Mouse (Mus musculus) neural tube, embryonic 11.5 days (tissue): ENCODE results near the gene Tbc1d5. TPM values are rescaled to one million over a fixed set of nuclear protein-coding genes. Genes with fewer than 3 reads are reported as not detected.

Source experiments
- ATAC-seq: fragments of 200-750 bp; cut with Nextera tagmentation; 2 replicates; pipeline ENCODE4 v1.8.0; 2017; ENCODE audit warnings: moderate number of reproducible peaks, mild to moderate bottlenecking, moderate TSS enrichment, moderate library complexity; ENCODE audit not compliant: insufficient read depth, low FRiP score, low TSS enrichment
- DNase-seq: peaks from one replicate; pipeline ENCODE4 v3.0.0-alpha.2; 2015; ENCODE audit warnings: low spot score
- H3K27ac ChIP-seq: fragments of 300-500 bp; sonication (generic); 2 replicates; pipeline ENCODE4 v1.5.1; 2014; ENCODE audit warnings: low read depth, mild to moderate bottlenecking, low read length
- H3K27me3 ChIP-seq: fragments of 300-500 bp; sonication (generic); 2 replicates; pipeline ENCODE4 v1.6.1; 2014; ENCODE audit warnings: mild to moderate bottlenecking, low read length, mixed read lengths; ENCODE audit not compliant: control insufficient read depth, insufficient read depth
- H3K36me3 ChIP-seq: fragments of 300-500 bp; sonication (generic); 2 replicates; pipeline ENCODE4 v1.6.1; 2014; ENCODE audit warnings: mild to moderate bottlenecking, low read length, moderate library complexity, mixed read lengths; ENCODE audit not compliant: control insufficient read depth, insufficient read depth
- H3K4me1 ChIP-seq: fragments of 300-500 bp; sonication (generic); 2 replicates; pipeline ENCODE4 v1.6.1; 2014; ENCODE audit warnings: low read length, mixed read lengths; ENCODE audit not compliant: control insufficient read depth, insufficient read depth
- H3K4me2 ChIP-seq: fragments of 300-500 bp; sonication (generic); 2 replicates; pipeline ENCODE4 v1.6.1; 2014; ENCODE audit warnings: low read depth, mild to moderate bottlenecking, moderate library complexity
- H3K4me3 ChIP-seq: fragments of 300-500 bp; sonication (generic); 2 replicates; pipeline ENCODE4 v1.5.1; 2014; ENCODE audit warnings: low read depth, low read length
- H3K9ac ChIP-seq: fragments of 300-500 bp; sonication (generic); 2 replicates; pipeline ENCODE4 v1.6.1; 2014; ENCODE audit warnings: mild to moderate bottlenecking, low read length
- H3K9me3 ChIP-seq: fragments of 300-500 bp; sonication (generic); 2 replicates; pipeline ENCODE4 v1.6.1; 2016; ENCODE audit warnings: low read length; ENCODE audit not compliant: control insufficient read depth
- WGBS: fragments of 180-500 bp; shearing (Covaris S2); extraction: QIAGEN DNeasy Blood & Tissue Kit; methylation state at CpG from one replicate; pipeline ENCODE4 v1.1.7; 2014; 5-methylcytosine and 5-hydroxymethylcytosine counted together
- polyA plus RNA-seq: library from polyadenylated mRNA; unstranded; fragments of >200 nt; fragmentation: Nextera tagmentation; extraction: Ambion mirVana; gene quantifications from 2 replicates; pipeline ENCODE4 v1.2.1, GENCODE M21; 2014

Gene Tbc1d5
- polyA plus RNA-seq, 1 experiment from 2014 or later: 11.6 TPM

DNA sequence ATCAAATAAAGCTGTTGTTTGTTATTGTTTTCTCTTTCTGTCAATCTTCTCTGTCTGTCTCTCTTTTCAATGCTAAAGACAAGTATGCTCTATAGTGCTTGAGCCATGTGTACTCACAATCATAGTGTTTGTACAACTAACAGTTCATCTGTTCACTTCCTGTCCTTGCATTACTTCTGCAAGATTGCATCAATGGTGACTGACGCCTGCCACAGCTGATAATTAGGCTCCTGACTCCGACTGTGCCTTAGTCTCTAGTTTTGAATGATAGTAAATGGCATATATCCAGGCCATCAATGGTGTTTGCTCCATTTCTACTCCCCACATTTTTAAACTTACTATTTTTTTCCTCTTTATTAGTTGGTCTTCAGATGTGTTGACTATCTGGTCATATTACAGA lies 162.8 kb downstream of the Tbc1d5 start:
- H3K27me3 ChIP-seq: no peaks in the 10 kb centered on the region
- H3K4me1 ChIP-seq: no peaks in the 10 kb centered on the region
- no peaks in the 10 kb centered on the region for H3K36me3 ChIP-seq
- ATAC-seq (no peak), DNase-seq (no peak)
- H3K27ac ChIP-seq: no peak overlapping the region
- no peak overlapping the region for H3K9ac ChIP-seq
- no peaks in the 10 kb centered on the region for H3K9me3 ChIP-seq
- no peak overlapping the region for H3K4me3 ChIP-seq
- WGBS: 78% methylated on average over 2 of the region's 2 CpGs
- H3K4me2 ChIP-seq: no peak overlapping the region

GRCm38 (mm10) chr17:51013908-51014307 lies 165.2 kb downstream of the Tbc1d5 start:
- Histone ChIP-seq H3K4me1 (no peaks in the 10 kb centered on the region), H3K9me3 (no peaks in the 10 kb centered on the region), H3K36me3 (no peaks in the 10 kb centered on the region), H3K27me3 (no peaks in the 10 kb centered on the region), H3K4me2 (no peak overlapping the region), H3K27ac (no peak overlapping the region), H3K9ac (no peak overlapping the region), H3K4me3 (no peak overlapping the region)
- DNase-seq (no peak), ATAC-seq (no peak)

GRCm38 (mm10) chr17:51003179-51003578 lies 176.0 kb downstream of the Tbc1d5 start:
- DNase-seq (no peak), ATAC-seq (no peak)
- H3K27me3 ChIP-seq: no peaks in the 10 kb centered on the region

DNA sequence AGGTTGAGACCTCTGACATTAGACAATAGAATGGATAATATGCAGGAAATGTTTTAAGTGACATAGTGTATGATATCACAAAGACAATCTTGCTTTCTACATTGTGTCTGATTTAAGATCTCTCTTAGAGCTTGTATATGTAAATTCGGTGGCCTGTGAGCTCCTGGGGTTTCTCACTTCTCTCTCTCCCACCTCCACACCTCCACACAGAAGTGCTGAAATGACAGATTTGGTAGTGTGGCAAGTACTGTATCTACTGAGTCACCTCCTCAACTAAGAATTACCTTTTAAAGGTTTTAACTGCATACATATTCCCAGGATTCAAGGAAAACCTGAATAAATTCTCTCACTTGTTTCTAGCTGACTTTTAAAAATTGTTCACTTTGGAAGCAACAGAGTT lies 180.9 kb downstream of the Tbc1d5 start:
- H3K27ac ChIP-seq: no peak overlapping the region
- no peak overlapping the region for H3K4me2 ChIP-seq
- 71% methylated on average over 1 of the region's 1 CpGs for WGBS
- no peaks in the 10 kb centered on the region for H3K4me1 ChIP-seq
- no peak overlapping the region for H3K4me3 ChIP-seq
- no peaks in the 10 kb centered on the region for H3K9me3 ChIP-seq
- H3K9ac ChIP-seq: no peak overlapping the region
- no peaks in the 10 kb centered on the region for H3K27me3 ChIP-seq
- ATAC-seq: no peak
- no peak for DNase-seq
- H3K36me3 ChIP-seq: no peaks in the 10 kb centered on the region

More at GRCm38 (mm10) chr17:51003179-51003578, 176.0 kb downstream of the Tbc1d5 start:
- H3K4me2 ChIP-seq: no peak overlapping the region
- no peaks in the 10 kb centered on the region for H3K4me1 ChIP-seq
- no peak overlapping the region for H3K27ac ChIP-seq
- H3K4me3 ChIP-seq: no peak overlapping the region
- H3K36me3 ChIP-seq: no peaks in the 10 kb centered on the region
- H3K9me3 ChIP-seq: no peaks in the 10 kb centered on the region
- H3K9ac ChIP-seq: no peak overlapping the region

- Histone ChIP-seq H3K4me3 (no peak overlapping the region), H3K4me2 (no peak overlapping the region), H3K36me3 (no peaks in the 10 kb centered on the region), H3K27ac (no peak overlapping the region), H3K9ac (no peak overlapping the region), H3K27me3 (no peaks in the 10 kb centered on the region), H3K4me1 (no peaks in the 10 kb centered on the region), H3K9me3 (no peaks in the 10 kb centered on the region)
- DNase-seq (no peak), ATAC-seq (no peak)
- 80% methylated on average over 3 of the region's 3 CpGs for WGBS
Measured at GRCm38 (mm10) chr17:50993294-50993993, 185.7 kb downstream of the Tbc1d5 start.

DNA sequence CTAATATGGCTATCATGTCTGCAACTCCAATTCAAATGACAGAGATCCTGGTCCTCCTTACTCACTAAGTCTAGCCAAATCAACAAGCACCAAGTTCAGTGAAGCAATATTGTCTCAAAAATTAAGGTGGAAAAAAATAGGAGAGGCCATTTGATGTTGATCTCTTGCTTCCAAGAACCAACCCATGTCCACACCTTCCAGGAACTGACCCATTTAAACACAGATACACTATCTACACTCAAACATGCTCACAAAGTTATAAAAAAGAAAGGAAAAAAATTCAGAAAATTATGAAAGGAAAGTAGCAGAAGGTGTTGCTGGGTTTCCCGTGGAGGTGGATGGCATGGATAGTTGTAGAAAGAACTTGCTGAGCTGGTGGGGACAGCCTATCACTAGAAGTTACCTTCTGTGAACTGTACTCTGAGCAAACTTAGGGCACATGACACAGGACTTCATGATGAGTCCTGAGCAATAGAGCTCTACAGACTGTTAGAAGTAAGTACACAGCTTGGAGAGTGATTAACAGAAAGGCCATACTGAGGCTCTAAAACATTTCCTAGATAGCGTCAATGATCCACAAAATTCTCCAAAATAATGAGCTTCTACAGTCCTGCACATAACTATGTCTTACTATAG lies 188.3 kb downstream of the Tbc1d5 start:
- Histone ChIP-seq H3K4me2 (no peak overlapping the region), H3K4me1 (no peaks in the 10 kb centered on the region), H3K27ac (no peak overlapping the region), H3K9me3 (no peaks in the 10 kb centered on the region), H3K27me3 (no peaks in the 10 kb centered on the region), H3K4me3 (no peak overlapping the region), H3K36me3 (no peaks in the 10 kb centered on the region), H3K9ac (no peak overlapping the region)
- DNase-seq (no peak), ATAC-seq (no peak)
- 97% methylated on average over 2 of the region's 2 CpGs for WGBS

DNA sequence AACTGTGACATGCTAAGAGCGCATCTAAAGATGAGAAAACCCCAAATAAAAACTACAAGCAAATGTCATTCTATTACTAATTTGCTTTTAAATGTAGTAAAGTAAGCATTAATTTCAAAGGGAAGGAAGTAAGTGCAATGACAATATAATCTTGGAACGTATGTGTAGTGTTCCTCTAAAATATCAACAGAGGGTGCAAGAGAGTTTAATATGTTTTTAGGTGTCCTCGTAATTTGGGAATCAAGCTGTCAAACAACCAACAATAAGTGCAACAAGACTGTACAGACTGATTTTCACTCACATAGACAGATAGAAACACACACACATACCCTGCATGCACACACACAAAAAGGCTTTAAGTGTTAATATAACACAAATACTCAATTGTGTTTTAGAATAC lies 191.2 kb downstream of the Tbc1d5 start:
- Histone ChIP-seq H3K4me1 (no peaks in the 10 kb centered on the region), H3K36me3 (no peaks in the 10 kb centered on the region), H3K27me3 (no peaks in the 10 kb centered on the region), H3K4me2 (no peak overlapping the region), H3K9me3 (no peaks in the 10 kb centered on the region), H3K9ac (no peak overlapping the region), H3K4me3 (no peak overlapping the region), H3K27ac (no peak overlapping the region)
- WGBS: 84% methylated on average over 3 of the region's 3 CpGs
- no peak for DNase-seq
- no peak for ATAC-seq

- no peak overlapping the region for H3K4me2 ChIP-seq
- no peak for DNase-seq
- no peak overlapping the region for H3K4me3 ChIP-seq
- no peaks in the 10 kb centered on the region for H3K9me3 ChIP-seq
- ATAC-seq: no peak
- no peak overlapping the region for H3K27ac ChIP-seq
- no peaks in the 10 kb centered on the region for H3K36me3 ChIP-seq
- WGBS: 84% methylated on average over 5 of the region's 5 CpGs
- H3K4me1 ChIP-seq: no peaks in the 10 kb centered on the region
- H3K27me3 ChIP-seq: no peaks in the 10 kb centered on the region
- H3K9ac ChIP-seq: no peak overlapping the region
Measured at GRCm38 (mm10) chr17:50981933-50982332, 197.2 kb downstream of the Tbc1d5 start.

GRCm38 (mm10) chr17:50972142-50972541 lies 207.0 kb downstream of the Tbc1d5 start:
- Histone ChIP-seq H3K27ac (no peak overlapping the region), H3K36me3 (no peaks in the 10 kb centered on the region), H3K4me2 (no peak overlapping the region), H3K27me3 (no peaks in the 10 kb centered on the region), H3K9ac (no peak overlapping the region), H3K4me3 (no peak overlapping the region), H3K4me1 (no peaks in the 10 kb centered on the region), H3K9me3 (no peaks in the 10 kb centered on the region)
- no peak for DNase-seq
- no peak for ATAC-seq
- WGBS: 42% methylated on average over 1 of the region's 1 CpGs
